Mouse (Mus musculus) forebrain, embryonic 10.5 days (tissue): ENCODE data around the gene Tnfsf12. TPM values are rescaled to one million over a fixed set of nuclear protein-coding genes. Genes with fewer than 3 reads are reported as not detected.
"Not testable (repeated sequence)": the region's sequence is repeated elsewhere in the genome, so short reads cannot be mapped to it uniquely, and the experiment has no call there.

Experiments
- DNase-seq: peaks from one replicate; pipeline ENCODE4 v3.0.0-alpha.2; 2017; ENCODE audit warnings: low spot score; ENCODE audit errors: extremely low spot score
- H3K27ac ChIP-seq: fragments of 300-500 bp; sonication (generic); 2 replicates; pipeline ENCODE4 v1.5.1; 2016; ENCODE audit warnings: mild to moderate bottlenecking
- H3K27me3 ChIP-seq: fragments of 300-500 bp; sonication (generic); 2 replicates; pipeline ENCODE4 v1.6.1; 2016; ENCODE audit warnings: mild to moderate bottlenecking; ENCODE audit not compliant: poor library complexity, severe bottlenecking
- H3K36me3 ChIP-seq: fragments of 300-500 bp; sonication (generic); replicated peaks from 2 replicates; pipeline ENCODE4 v1.6.1; 2016; ENCODE audit warnings: mild to moderate bottlenecking, moderate library complexity
- H3K4me1 ChIP-seq: fragments of 300-500 bp; sonication (generic); 2 replicates; pipeline ENCODE4 v1.6.1; 2016
- H3K4me3 ChIP-seq: fragments of 300-500 bp; sonication (generic); 2 replicates; pipeline ENCODE4 v1.5.1; 2016; ENCODE audit warnings: mild to moderate bottlenecking, moderate library complexity
- H3K9me3 ChIP-seq: fragments of 300-500 bp; sonication (generic); 2 replicates; pipeline ENCODE4 v1.6.1; 2016; ENCODE audit warnings: mild to moderate bottlenecking, moderate library complexity
- WGBS: fragments of 180-500 bp; shearing (Covaris S2); methylation state at CpG from one replicate; pipeline ENCODE4 v1.1.7; 2016; 5-methylcytosine and 5-hydroxymethylcytosine counted together
- polyA plus RNA-seq: library from polyadenylated mRNA; unstranded; fragments of >200 nt; fragmentation: Nextera tagmentation; extraction: Ambion mirVana; gene quantifications from 2 replicates; pipeline ENCODE4 v1.2.1, GENCODE M21; 2016

The Tnfsf12 gene
- 1.1 and 1.6 TPM in 2 replicates for polyA plus RNA-seq

DNA sequence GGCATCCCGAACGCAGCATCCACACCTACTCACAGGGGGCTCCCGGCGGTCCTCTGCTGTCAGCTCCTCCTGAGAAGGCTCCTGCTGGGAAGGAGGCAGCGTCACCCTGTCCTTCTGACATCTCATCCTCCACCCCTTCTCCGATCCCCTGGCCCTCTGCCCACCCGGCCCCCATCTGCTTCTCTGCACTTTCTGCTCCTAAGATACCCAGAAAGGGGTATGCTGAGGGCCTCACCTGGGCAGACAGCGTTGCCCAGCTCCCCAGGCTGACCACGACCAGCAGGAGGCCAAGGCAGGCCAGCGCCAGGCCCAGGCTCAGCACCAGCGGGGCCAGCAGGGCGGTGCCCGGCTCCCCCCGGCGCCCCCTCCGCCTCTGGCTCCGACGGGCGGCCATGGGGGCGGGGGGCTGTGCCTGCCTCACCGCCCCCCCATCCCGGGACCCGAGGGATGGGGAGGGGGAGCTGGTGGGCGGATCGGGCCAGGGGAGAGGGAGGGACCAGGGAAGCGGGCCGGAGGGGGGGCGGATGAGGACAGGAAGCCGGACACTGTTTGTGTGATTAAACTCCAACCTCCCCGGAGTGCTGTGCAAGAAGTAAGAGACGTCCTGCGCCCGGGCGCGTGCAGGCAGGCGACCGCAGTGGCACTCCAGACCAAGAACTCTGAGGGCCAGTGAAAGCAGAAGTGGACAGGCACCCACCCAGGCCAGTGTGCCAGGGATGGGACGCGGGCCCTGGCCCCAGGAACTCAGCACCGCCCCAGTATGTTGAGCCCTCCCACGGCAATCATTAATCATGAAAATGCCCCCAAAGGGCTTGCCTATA lies at the start of gene Tnfsf12, which contains the start of gene Tnfsfm13:
Tnfsf12 (minus strand) TSS at position 489 of the 821 bp plus-strand sequence.
Tnfsfm13 (minus strand) TSS at position 738 of the 821 bp plus-strand sequence.
- Histone ChIP-seq H3K4me3 (peak within 1 kb of the TSS; percentile 62), H3K36me3 (no peaks in the 10 kb centered on the region), H3K27ac (peak within 1 kb of the TSS; percentile 87), H3K27me3 (peaks cover 11% of the 10 kb centered on the region; the same call in 1 of the 2 replicates), H3K9me3 (no peaks in the 10 kb centered on the region), H3K4me1 (peaks cover 19% of the 10 kb centered on the region)
- WGBS, result 2% methylated on average over 40 of the region's 41 CpGs
- peak; percentile 47 for DNase-seq

- peaks cover 40% of the 10 kb centered on the region for H3K36me3 ChIP-seq
- not testable (repeated sequence) for H3K4me3 ChIP-seq, H3K27me3 ChIP-seq, H3K9me3 ChIP-seq, H3K27ac ChIP-seq, DNase-seq, H3K4me1 ChIP-seq
- WGBS, result 88% methylated on average over 2 of the region's 3 CpGs
Measured at GRCm38 (mm10) chr11:69731408-69731807, 35.8 kb upstream of the Tnfsf12 start.

DNA sequence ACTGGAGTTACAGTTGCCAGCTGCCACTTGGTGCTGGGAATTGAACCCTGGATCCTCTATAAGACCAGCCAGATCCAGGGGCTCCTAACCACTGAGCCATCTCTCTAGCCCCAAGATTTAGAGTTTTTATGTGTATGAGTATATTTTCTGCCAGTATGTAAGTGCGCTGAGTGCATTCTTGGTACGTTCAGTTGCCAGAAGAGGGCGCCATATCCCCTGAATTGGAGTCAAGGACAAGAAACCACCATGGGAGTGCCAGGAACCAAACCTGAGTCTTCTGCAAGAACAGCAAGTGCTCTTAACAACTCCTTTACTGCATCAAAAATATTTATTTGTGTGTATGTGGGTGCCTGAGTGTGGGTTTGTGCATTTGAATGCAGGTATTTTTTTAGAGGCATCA lies 33.4 kb upstream of the Tnfsf12 start:
- peak; percentile 53 for DNase-seq
- H3K27ac ChIP-seq, result no peak overlapping the region

GRCm38 (mm10) chr11:69725951-69726350 lies 30.3 kb upstream of the Tnfsf12 start:
- DNase-seq, result no peak
- no peaks in the 10 kb centered on the region for H3K36me3 ChIP-seq
- H3K27me3 ChIP-seq, result no peaks in the 10 kb centered on the region
- H3K27ac ChIP-seq, result no peak overlapping the region
- 0 out of 2 replicates have a peak, but pooled peaks cover 4% of the 10 kb centered on the region for H3K4me1 ChIP-seq
- H3K9me3 ChIP-seq, result no peaks in the 10 kb centered on the region
- H3K4me3 ChIP-seq, result no peak overlapping the region
- WGBS, result 39% methylated on average over 5 of the region's 5 CpGs

More for the DNA sequence above, 33.4 kb upstream of the Tnfsf12 start:
- Histone ChIP-seq H3K36me3 (peaks cover 17% of the 10 kb centered on the region), H3K27me3 (no peaks in the 10 kb centered on the region), H3K4me3 (no peak overlapping the region), H3K4me1 (0 out of 2 replicates have a peak, but pooled peaks cover 4% of the 10 kb centered on the region), H3K9me3 (no peaks in the 10 kb centered on the region)
- 18% methylated on average over 3 of the region's 3 CpGs for WGBS

GRCm38 (mm10) chr11:69723074-69723473 lies 27.4 kb upstream of the Tnfsf12 start:
- WGBS, result 56% methylated on average over 2 of the region's 2 CpGs
- no peak for DNase-seq
- no peaks in the 10 kb centered on the region for H3K9me3 ChIP-seq
- no peaks in the 10 kb centered on the region for H3K27me3 ChIP-seq
- H3K27ac ChIP-seq, result no peak overlapping the region
- H3K4me1 ChIP-seq, result peaks cover 12% of the 10 kb centered on the region
- H3K36me3 ChIP-seq, result no peaks in the 10 kb centered on the region
- H3K4me3 ChIP-seq, result no peak overlapping the region

DNA sequence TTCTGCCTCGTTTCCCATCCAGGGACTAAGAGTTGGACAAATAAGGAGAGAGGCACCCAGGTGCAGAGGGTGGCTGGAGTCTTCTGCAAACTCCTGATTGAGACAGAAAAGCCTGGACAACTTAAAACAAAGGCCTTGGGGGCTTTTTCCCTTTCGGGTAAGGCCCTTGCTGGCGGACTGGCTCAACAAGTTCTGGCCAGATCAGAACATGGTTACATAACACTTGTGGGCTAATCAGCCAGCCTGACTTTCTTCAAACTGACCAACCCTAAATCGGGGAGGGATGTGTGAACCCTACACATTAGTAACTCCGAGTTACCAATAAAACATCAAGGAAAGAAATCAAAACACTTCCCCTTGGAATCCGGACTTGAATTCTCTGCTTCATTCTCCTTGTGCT lies 25.2 kb upstream of the Tnfsf12 start:
- DNase-seq, result no peak
- H3K27me3 ChIP-seq, result no peaks in the 10 kb centered on the region
- peaks cover 18% of the 10 kb centered on the region for H3K4me1 ChIP-seq
- WGBS, result 82% methylated on average over 6 of the region's 6 CpGs
- no peaks in the 10 kb centered on the region for H3K36me3 ChIP-seq
- no peaks in the 10 kb centered on the region for H3K9me3 ChIP-seq
- no peak overlapping the region for H3K4me3 ChIP-seq
- no peak overlapping the region for H3K27ac ChIP-seq

DNA sequence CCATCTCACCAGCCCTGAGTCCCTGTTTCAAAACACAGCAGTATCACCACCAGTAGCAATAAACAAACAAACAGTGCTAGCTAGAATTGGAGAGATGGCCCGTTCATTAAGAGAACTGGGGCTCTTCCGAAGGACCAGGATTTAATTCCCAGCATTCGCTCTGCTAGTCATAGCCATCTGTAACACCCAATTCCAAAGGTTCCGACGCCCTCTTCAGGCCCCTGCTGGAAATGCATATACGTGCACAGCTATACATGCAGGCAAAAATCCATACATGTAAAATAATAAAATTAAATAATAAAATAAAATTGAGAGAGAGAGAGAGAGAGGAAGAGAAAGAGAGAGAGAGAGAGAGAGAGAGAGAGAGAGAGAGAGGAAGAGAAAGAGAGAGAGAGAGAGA lies 23.8 kb upstream of the Tnfsf12 start:
- no peak for DNase-seq
- Histone ChIP-seq H3K4me3 (no peak overlapping the region), H3K4me1 (peaks cover 30% of the 10 kb centered on the region), H3K27me3 (no peaks in the 10 kb centered on the region), H3K27ac (no peak overlapping the region), H3K9me3 (no peaks in the 10 kb centered on the region), H3K36me3 (no peaks in the 10 kb centered on the region)
- 74% methylated on average over 6 of the region's 6 CpGs for WGBS

GRCm38 (mm10) chr11:69718661-69719060 lies 23.0 kb upstream of the Tnfsf12 start:
- Histone ChIP-seq H3K9me3 (no peaks in the 10 kb centered on the region), H3K4me1 (peaks cover 32% of the 10 kb centered on the region), H3K36me3 (no peaks in the 10 kb centered on the region), H3K27ac (peak overlapping the region; percentile 67), H3K4me3 (peak overlapping the region; percentile 22), H3K27me3 (no peaks in the 10 kb centered on the region)
- peak; percentile 39 for DNase-seq
- WGBS, result 32% methylated on average over 15 of the region's 15 CpGs

DNA sequence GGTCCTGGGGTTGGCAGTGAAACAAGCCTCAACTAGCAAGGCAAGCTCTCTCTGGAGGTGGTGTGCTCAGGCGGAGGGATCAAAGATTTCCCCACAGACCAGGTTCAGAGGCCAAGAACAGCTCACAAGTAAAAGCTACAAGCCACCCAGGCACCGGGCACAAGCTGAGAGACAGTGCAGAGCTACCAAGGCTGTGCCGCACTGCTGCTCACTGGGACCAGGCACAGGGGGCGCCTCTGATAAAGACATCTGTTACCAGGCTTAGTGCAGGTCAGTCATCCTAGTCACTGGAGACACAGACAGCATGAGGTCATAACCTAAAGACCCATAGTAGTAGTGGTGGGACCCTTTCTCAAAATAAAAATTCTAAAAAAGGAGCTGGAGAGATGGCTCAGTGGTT lies 21.3 kb upstream of the Tnfsf12 start:
- 78% methylated on average over 4 of the region's 4 CpGs for WGBS
- Histone ChIP-seq H3K36me3 (no peaks in the 10 kb centered on the region), H3K9me3 (no peaks in the 10 kb centered on the region)

GRCm38 (mm10) chr11:69715929-69716328 lies 20.3 kb upstream of the Tnfsf12 start:
- no peak overlapping the region for H3K4me3 ChIP-seq
- H3K9me3 ChIP-seq, result no peaks in the 10 kb centered on the region
- peaks cover 32% of the 10 kb centered on the region for H3K4me1 ChIP-seq
- no peaks in the 10 kb centered on the region for H3K36me3 ChIP-seq
- H3K27me3 ChIP-seq, result no peaks in the 10 kb centered on the region
- peak; percentile 38 for DNase-seq
- H3K27ac ChIP-seq, result peak overlapping the region; percentile 35; the same call in 1 of the 2 replicates
- 52% methylated on average over 5 of the region's 5 CpGs for WGBS

More for the DNA sequence above, 21.3 kb upstream of the Tnfsf12 start:
- DNase-seq, result no peak
- H3K27me3 ChIP-seq, result no peaks in the 10 kb centered on the region
- H3K4me3 ChIP-seq, result no peak overlapping the region
- peaks cover 32% of the 10 kb centered on the region for H3K4me1 ChIP-seq
- H3K27ac ChIP-seq, result no peak overlapping the region

DNA sequence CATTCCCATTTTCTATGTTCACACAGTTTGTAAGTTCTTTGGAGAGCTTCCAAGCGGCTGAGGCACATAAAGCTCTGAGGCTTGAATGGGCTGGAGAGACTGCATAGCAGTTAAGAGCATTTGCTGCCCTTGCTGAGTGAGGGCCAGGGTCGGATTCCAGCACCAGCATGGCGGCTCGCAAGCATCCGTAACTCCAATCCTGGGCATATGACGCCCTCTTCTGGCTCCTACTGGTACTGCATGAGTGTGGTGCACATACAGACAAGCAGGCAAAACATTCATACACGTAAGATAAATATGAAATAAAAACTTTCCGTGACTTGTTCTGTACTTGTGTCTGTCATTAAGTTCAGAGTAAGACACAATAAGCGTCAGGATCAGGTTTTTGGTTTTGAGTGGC lies 19.8 kb upstream of the Tnfsf12 start:
- peak; percentile 31 for DNase-seq
- no peaks in the 10 kb centered on the region for H3K9me3 ChIP-seq
- H3K27ac ChIP-seq, result peak overlapping the region; percentile 35; the same call in 1 of the 2 replicates
- no peak overlapping the region for H3K4me3 ChIP-seq
- no peaks in the 10 kb centered on the region for H3K27me3 ChIP-seq
- H3K4me1 ChIP-seq, result peaks cover 32% of the 10 kb centered on the region
- 59% methylated on average over 9 of the region's 9 CpGs for WGBS
- H3K36me3 ChIP-seq, result no peaks in the 10 kb centered on the region

DNA sequence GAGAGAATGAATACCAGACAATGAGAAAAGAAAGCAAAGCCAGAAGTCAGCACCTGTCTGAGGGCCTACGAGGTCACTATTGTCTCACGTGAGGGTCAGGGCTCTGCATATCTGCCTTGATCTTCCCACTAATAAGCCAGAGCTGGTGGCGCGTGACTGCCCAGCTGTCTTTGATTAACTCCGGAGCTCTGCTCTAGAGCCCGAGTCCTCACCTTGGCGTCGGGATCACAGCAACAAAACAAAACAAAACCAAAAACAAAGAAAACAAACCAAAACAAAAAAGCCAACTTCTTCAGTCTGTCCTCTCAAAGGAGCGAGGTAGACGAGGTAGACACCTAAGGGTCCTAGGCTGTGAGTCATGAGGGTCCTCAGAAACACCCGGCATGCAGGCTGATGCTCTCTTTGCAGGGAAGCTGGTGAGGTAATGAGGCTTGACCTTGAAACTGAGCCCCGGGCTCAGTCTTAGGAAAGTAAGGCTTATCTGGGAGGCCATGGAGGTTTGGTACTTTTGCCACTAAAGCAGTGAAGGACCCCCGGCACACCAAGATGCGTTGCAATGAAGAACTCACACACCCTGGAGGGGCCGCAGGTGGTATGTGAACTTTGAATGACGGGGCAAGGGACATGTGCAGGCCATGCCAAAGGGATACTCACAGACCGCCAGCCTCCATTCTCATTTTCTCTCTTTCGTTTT lies 19.1 kb upstream of the Tnfsf12 start:
- WGBS, result 74% methylated on average over 18 of the region's 18 CpGs
- peak overlapping the region; percentile 52; the same call in 1 of the 2 replicates for H3K27ac ChIP-seq

More for the DNA sequence above, 19.1 kb upstream of the Tnfsf12 start:
- H3K4me3 ChIP-seq, result no peak overlapping the region
- DNase-seq, result peak; percentile 37
- H3K36me3 ChIP-seq, result no peaks in the 10 kb centered on the region
- H3K4me1 ChIP-seq, result peaks cover 34% of the 10 kb centered on the region
- H3K27me3 ChIP-seq, result no peaks in the 10 kb centered on the region
- H3K9me3 ChIP-seq, result no peaks in the 10 kb centered on the region
